Mouse (Mus musculus) testis, adult 2 months (tissue): Measurements from ENCODE around the gene Urad.

ENCODE experiments used
- CTCF ChIP-seq: fragments of 200-500 bp; IDR thresholded peaks from 2 replicates; pipeline ENCODE4 v1.5.1; 2012; ENCODE audit warnings: low read depth, mild to moderate bottlenecking, inconsistent platforms, low read length, moderate library complexity; ENCODE audit not compliant: control insufficient read depth, insufficient read depth, insufficient replicate concordance
- POLR2A ChIP-seq: fragments of 200-500 bp; IDR thresholded peaks from 2 replicates; pipeline ENCODE4 v1.6.1; 2012; ENCODE audit warnings: low read depth, mild to moderate bottlenecking, inconsistent platforms, low read length, moderate library complexity; ENCODE audit not compliant: control insufficient read depth

DNA sequence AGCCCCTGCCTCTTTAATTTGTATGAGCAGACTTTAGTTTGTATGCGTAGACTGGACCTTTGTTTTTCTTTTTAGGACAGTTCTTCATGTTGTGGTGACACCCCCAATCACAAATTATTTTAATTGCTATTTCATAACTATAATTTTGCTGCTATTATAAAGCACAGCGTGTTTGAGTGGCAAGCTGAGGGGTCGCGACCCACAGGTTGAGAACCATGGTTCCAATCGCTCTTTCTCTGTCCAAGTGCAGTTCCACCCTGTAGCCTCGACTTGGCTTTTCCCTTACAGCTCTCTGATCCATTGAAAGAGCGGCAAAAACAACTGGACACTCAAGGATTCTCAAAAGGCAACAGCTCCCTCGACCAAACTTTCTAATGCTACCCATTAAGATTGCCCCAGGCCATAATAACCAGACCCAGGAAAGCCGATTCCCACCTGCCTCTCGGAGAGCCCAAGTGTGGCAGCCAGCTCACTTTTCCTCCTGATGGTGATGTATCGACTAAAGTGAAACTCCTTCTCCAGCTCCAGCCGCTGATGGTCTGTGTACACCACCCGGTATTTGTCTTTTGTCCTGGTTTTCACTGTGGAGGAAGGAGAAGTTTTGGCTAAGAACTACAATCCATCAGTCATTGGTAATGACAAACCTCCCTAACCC lies 19.4 kb downstream of the Urad start:
- no peak for TF ChIP-seq CTCF
- TF ChIP-seq POLR2A, result no peak
